Mouse (Mus musculus) CH12.LX (cell line): ENCODE data around the gene Chmp4b. TPM values are rescaled to one million over a fixed set of nuclear protein-coding genes. Genes with fewer than 3 reads are reported as not detected.

Source experiments
- DNase-seq: peaks from one replicate; pipeline ENCODE4 v3.0.0-alpha.2; 2013; ENCODE audit errors: extremely low read depth
- H3K27ac ChIP-seq: 2 replicates; pipeline ENCODE4 v1.5.1; 2012; ENCODE audit warnings: low read depth, mild to moderate bottlenecking, control low read depth, moderate library complexity; ENCODE audit not compliant: insufficient read depth
- H3K27me3 ChIP-seq: replicated peaks from 2 replicates; pipeline ENCODE3; 2012; ENCODE audit warnings: inconsistent platforms
- H3K36me3 ChIP-seq, 2 experiments: replicated peaks in 1 of 2; 2 replicates each; pipeline versions ENCODE3 to v1.6.1; 2012; ENCODE audit warnings: inconsistent platforms in 1 of 2, low read length in 1 of 2, mild to moderate bottlenecking in 1 of 2, mixed read lengths in 1 of 2, moderate library complexity in 1 of 2; ENCODE audit not compliant: control insufficient read depth in 1 of 2, insufficient read depth in 1 of 2
- H3K4me1 ChIP-seq, 2 experiments: 2 replicates each; pipeline ENCODE4 v1.6.1; 2012; ENCODE audit warnings: inconsistent platforms in 1 of 2, moderate library complexity in 1 of 2; ENCODE audit not compliant: insufficient read depth in 2 of 2, control insufficient read depth in 1 of 2
- H3K4me2 ChIP-seq: 2 replicates; pipeline ENCODE4 v1.6.1; 2012; ENCODE audit warnings: low read depth, mild to moderate bottlenecking, control low read depth; ENCODE audit not compliant: poor library complexity, insufficient read depth, severe bottlenecking
- H3K4me3 ChIP-seq, 3 experiments: fragments of 150-350 bp in 1 of 3; sonication (generic) in 1 of 3; replicated peaks in 1 of 3; 2 replicates each; pipeline versions ENCODE3 to v1.5.1; 2011 to 2012; ENCODE audit warnings: low read depth in 2 of 3, low read length in 2 of 3, mild to moderate bottlenecking in 2 of 3, moderate library complexity in 2 of 3, control low read depth in 1 of 3, improper control_type of control experiment in 1 of 3, inconsistent platforms in 1 of 3, mixed read lengths in 1 of 3; ENCODE audit not compliant: poor library complexity in 1 of 3
- H3K79me2 ChIP-seq: replicated peaks from 2 replicates; pipeline ENCODE4 v1.6.1; 2012; ENCODE audit warnings: mild to moderate bottlenecking, moderate library complexity; ENCODE audit not compliant: control insufficient read depth, poor library complexity, insufficient read depth, severe bottlenecking; ENCODE audit errors: extremely low read depth
- H3K9ac ChIP-seq: 2 replicates; pipeline ENCODE4 v1.6.1; 2012; ENCODE audit warnings: low read depth, mild to moderate bottlenecking, control low read depth, moderate library complexity; ENCODE audit not compliant: insufficient read depth
- H3K9me3 ChIP-seq: replicated peaks from 2 replicates; pipeline ENCODE3; 2012; ENCODE audit warnings: low read length, inconsistent platforms, mixed read lengths
- CTCF ChIP-seq, 2 experiments: IDR thresholded peaks in 1 of 2; conservative IDR thresholded peaks in 1 of 2; 2 replicates each; pipeline ENCODE4 v1.5.1; 2011 to 2012; ENCODE audit warnings: low read depth in 2 of 2, low read length in 2 of 2, improper control_type of control experiment in 1 of 2, inconsistent platforms in 1 of 2, mild to moderate bottlenecking in 1 of 2, moderate library complexity in 1 of 2
- ELF1 ChIP-seq: IDR thresholded peaks from 2 replicates; pipeline ENCODE4 v1.6.1; 2014; ENCODE audit warnings: low read depth, mild to moderate bottlenecking, inconsistent platforms, low read length, improper control_type of control experiment
- ETS1 ChIP-seq: conservative IDR thresholded peaks from 2 replicates; pipeline ENCODE4 v1.6.1; 2012; ENCODE audit warnings: low read depth, mild to moderate bottlenecking, inconsistent platforms, low read length, improper control_type of control experiment, moderate library complexity
- IRF4 ChIP-seq: IDR thresholded peaks from 2 replicates; pipeline ENCODE4 v1.6.1; 2014; ENCODE audit warnings: low read depth, mild to moderate bottlenecking, inconsistent platforms, low read length, improper control_type of control experiment
- MAZ ChIP-seq: IDR thresholded peaks from 2 replicates; pipeline ENCODE4 v1.6.1; 2012; ENCODE audit warnings: low read depth, mild to moderate bottlenecking, inconsistent platforms, low read length, improper control_type of control experiment, moderate library complexity
- SMC3 ChIP-seq: IDR thresholded peaks from 2 replicates; pipeline ENCODE4 v1.6.1; 2011; ENCODE audit warnings: low read depth, low read length, improper control_type of control experiment
- TBP ChIP-seq: conservative IDR thresholded peaks from 2 replicates; pipeline ENCODE4 v1.6.1; 2011; ENCODE audit warnings: low read depth, low read length, improper control_type of control experiment
- TCF12 ChIP-seq: IDR thresholded peaks from 2 replicates; pipeline ENCODE4 v1.6.1; 2014; ENCODE audit warnings: low read depth, mild to moderate bottlenecking, inconsistent platforms, low read length, improper control_type of control experiment
- USF2 ChIP-seq: conservative IDR thresholded peaks from 2 replicates; pipeline ENCODE4 v1.6.1; 2011; ENCODE audit warnings: low read depth, low read length, improper control_type of control experiment
- ZMIZ1 ChIP-seq: IDR thresholded peaks from 2 replicates; pipeline ENCODE4 v1.6.1; 2012; ENCODE audit warnings: low read depth, mild to moderate bottlenecking, inconsistent platforms, low read length, improper control_type of control experiment
- dilution Hi-C: fragments of 300-500 bp; cut with MboI; formaldehyde crosslinking; loops from 2 replicates; pipeline ENCODE4 v1.14.3; 2020; ENCODE audit warnings: low sequenced_read_pairs; ENCODE audit not compliant: extremely low pct_unique_long_range_greater_than_20kb, extremely low pct_ligation_motif_present
- in situ Hi-C: fragments of 300-500 bp; cut with MboI; formaldehyde crosslinking; loops from 3 replicates; pipeline ENCODE4 v1.14.3; 2019; ENCODE audit warnings: low sequenced_read_pairs, low pct_ligation_motif_present, low pct_unique_long_range_greater_than_20kb, mixed read lengths
- polyA plus RNA-seq: library from polyadenylated mRNA; unstranded; fragments of >175 nt; gene quantifications from 2 replicates; pipeline ENCODE4 v1.2.1, GENCODE M21; 2012; ENCODE audit warnings: low read depth; ENCODE audit not compliant: insufficient read length
- total RNA-seq, 2 experiments: library from RNA; depleted of rRNA; stranded (reverse); fragments of 300-350 nt in 1 of 2; fragments of >200 nt in 1 of 2; gene quantifications; 2 replicates each; pipeline ENCODE4 v1.2.3; 2012 to 2014

Gene Chmp4b
- total and polyA plus RNA-seq, 3 experiments, result 105 to 152 (median 113) TPM

- no peak for TF ChIP-seq TCF12
- TF ChIP-seq MAZ, result no peak
- no peak for TF ChIP-seq SMC3
- TF ChIP-seq USF2, result no peak
- no peak for TF ChIP-seq CTCF (conservative IDR thresholded peaks at IDR 0.05 in 1 of 2, IDR thresholded peaks at IDR 0.05 in 1 of 2; ENCODE audit: low read depth in 2 of 2, low read length in 2 of 2)
- TF ChIP-seq ETS1, result no peak
Observed at GRCm38 (mm10) chr2:154713964-154714363, 62.5 kb downstream of the Chmp4b start.

GRCm38 (mm10) chr2:154716586-154716985 lies 65.1 kb downstream of the Chmp4b start:
- Histone ChIP-seq H3K4me1 (peaks cover 5 to 28% of the 10 kb centered on the region in 2 experiments), H3K36me3 (no peaks in the 10 kb centered on the region), H3K4me3 (no peak overlapping the region), H3K79me2 (no peaks in the 10 kb centered on the region), H3K4me2 (no peak overlapping the region), H3K27ac (no peak overlapping the region), H3K9ac (no peak overlapping the region), H3K27me3 (peaks cover 2% of the 10 kb centered on the region), H3K9me3 (no peaks in the 10 kb centered on the region)
- DNase-seq, result no peak
- in situ Hi-C loops (no loop called here), dilution Hi-C loops (no loop called here)
- TF ChIP-seq IRF4 (0 out of 2 replicates have a peak, but pooled peaks have one; percentile 12), ETS1 (peak; percentile 27; the same call in 1 of the 2 replicates), TBP (no peak)

More at GRCm38 (mm10) chr2:154713964-154714363, 62.5 kb downstream of the Chmp4b start:
- in situ Hi-C loops, result no loop called here
- Histone ChIP-seq H3K36me3 (no peaks in the 10 kb centered on the region), H3K4me2 (no peak overlapping the region), H3K4me1 (peaks cover 5 to 21% of the 10 kb centered on the region in 2 experiments), H3K27me3 (peaks cover 2% of the 10 kb centered on the region), H3K27ac (no peak overlapping the region), H3K9ac (no peak overlapping the region), H3K79me2 (no peaks in the 10 kb centered on the region), H3K9me3 (no peaks in the 10 kb centered on the region), H3K4me3 (no peak overlapping the region)
- DNase-seq, result no peak
- dilution Hi-C loops, result no loop called here

DNA sequence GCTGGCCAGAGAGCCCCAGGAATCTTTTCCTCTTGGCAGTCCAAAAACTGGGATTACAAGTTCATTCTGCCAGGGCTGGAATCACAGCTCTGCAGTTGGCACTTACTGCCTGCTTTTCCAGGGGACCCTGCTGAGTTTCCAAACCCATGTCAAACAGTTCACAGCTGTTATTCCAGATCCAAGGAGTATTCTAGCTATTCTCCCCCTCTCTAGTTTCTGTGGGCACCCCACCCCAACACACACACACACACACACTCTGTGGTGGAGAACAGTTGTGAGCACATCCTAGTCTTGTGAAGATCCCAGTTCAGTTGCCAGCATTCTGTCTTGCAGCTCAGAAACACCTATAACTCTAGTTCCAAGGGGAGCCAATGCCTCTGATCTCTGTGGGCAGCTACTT lies 65.6 kb downstream of the Chmp4b start:
- dilution Hi-C loops, result no loop called here
- H3K36me3 ChIP-seq, result no peaks in the 10 kb centered on the region
- peaks cover 3 to 27% of the 10 kb centered on the region in 2 experiments for H3K4me1 ChIP-seq
- H3K79me2 ChIP-seq, result no peaks in the 10 kb centered on the region
- no peak overlapping the region for H3K27ac ChIP-seq
- in situ Hi-C loops, result no loop called here
- no peak for DNase-seq
- H3K9me3 ChIP-seq, result no peaks in the 10 kb centered on the region
- H3K4me3 ChIP-seq, result no peak overlapping the region
- TF ChIP-seq ZMIZ1, result no peak
- no peak for TF ChIP-seq ELF1
- H3K9ac ChIP-seq, result no peak overlapping the region
- no peak overlapping the region for H3K4me2 ChIP-seq
- peaks cover 2% of the 10 kb centered on the region for H3K27me3 ChIP-seq
